In genomic region chr11:94149509-94150259, GRCm38 (mm10) we compare ENCODE assay signal across 8 mouse cellular contexts.
A peak's percentile ranks its signal among the peaks of the same experiment; 100 is the strongest.
DNase-seq lines count a peak whose midpoint lies in the region; ATAC-seq and TF ChIP-seq lines count a peak whose summit lies in the region.

No protein-coding gene starts in this region.

- no peak for TF ChIP-seq CTCF in forebrain, postnatal 0 days (IDR thresholded peaks at IDR 0.05; ENCODE audit: low read depth)

- H3K9ac ChIP-seq in kidney, embryonic 14.5 days (ENCODE audit: low read depth, low read length) = peak overlapping the region; percentile 60; the same call in 1 of the 2 replicates
- peak overlapping the region; percentile 73 for H3K9ac ChIP-seq in forebrain, postnatal 0 days
- peak overlapping the region; percentile 68 for H3K9ac ChIP-seq in kidney, embryonic 16.5 days (replicated peaks; ENCODE audit: low read length)

- peaks cover 13% of the 10 kb centered on the region for H3K4me1 ChIP-seq in kidney, embryonic 14.5 days (ENCODE audit: control insufficient read depth, insufficient read depth, low read length)
- H3K4me1 ChIP-seq in forebrain, postnatal 0 days (ENCODE audit: insufficient read depth) = peaks cover 21% of the 10 kb centered on the region
- peaks cover 21% of the 10 kb centered on the region for H3K4me1 ChIP-seq in kidney, embryonic 16.5 days (ENCODE audit: insufficient read depth, low read length)
- H3K4me1 ChIP-seq in megakaryocyte, embryonic 14.5 days = peaks cover 27% of the 10 kb centered on the region

- peak overlapping the region; percentile 82 for H3K4me2 ChIP-seq in kidney, embryonic 14.5 days (replicated peaks; ENCODE audit: low read depth, low read length)
- H3K4me2 ChIP-seq in forebrain, postnatal 0 days (ENCODE audit: low read depth) = peak overlapping the region; percentile 75
- H3K4me2 ChIP-seq in kidney, embryonic 16.5 days (replicated peaks; ENCODE audit: low read depth, low read length) = peak overlapping the region; percentile 94

- DNase-seq in kidney, adult 18-20 months = no peak
- no peak for DNase-seq in forebrain, postnatal 0 days
- DNase-seq in thymus, postnatal 10 days (ENCODE audit: low spot score in 2 of 2) = no peak

- H3K27me3 ChIP-seq in kidney, embryonic 14.5 days (ENCODE audit: control insufficient read depth, insufficient read depth, low read length) = peaks cover 4% of the 10 kb centered on the region; the same call in 1 of the 2 replicates
- no peaks in the 10 kb centered on the region for H3K27me3 ChIP-seq in forebrain, postnatal 0 days (ENCODE audit: insufficient read depth, low read length)
- H3K27me3 ChIP-seq in kidney, embryonic 16.5 days (ENCODE audit: insufficient read depth, low read length) = peaks cover 7% of the 10 kb centered on the region; the same call in 1 of the 2 replicates
- H3K27me3 ChIP-seq in megakaryocyte, embryonic 14.5 days (replicated peaks) = peaks cover 88% of the 10 kb centered on the region

- WGBS in kidney, embryonic 14.5 days = 23% methylated on average over 16 of the region's 16 CpGs
- WGBS in forebrain, postnatal 0 days = 25% methylated on average over 16 of the region's 16 CpGs
- WGBS in kidney, embryonic 16.5 days = 24% methylated on average over 16 of the region's 16 CpGs

- no peak for ATAC-seq in kidney, embryonic 14.5 days (ENCODE audit: low FRiP score, low TSS enrichment)
- peak; percentile 29; the same call in 1 of the 2 replicates for ATAC-seq in cerebellum, adult (ENCODE audit: insufficient number of reproducible peaks, low FRiP score, low TSS enrichment)
- ATAC-seq in forebrain, postnatal 0 days = peak; percentile 50
- no peak for ATAC-seq in kidney, embryonic 16.5 days (ENCODE audit: low FRiP score, low TSS enrichment)
- no peak for ATAC-seq in activated CD4-positive, CD25-positive, alpha-beta regulatory T cell, adult 4 months

- H3K27ac ChIP-seq in kidney, embryonic 14.5 days (ENCODE audit: low read depth, low read length) = no peak overlapping the region
- H3K27ac ChIP-seq in forebrain, postnatal 0 days (ENCODE audit: low read depth, low read length) = peak overlapping the region; percentile 96
- no peak overlapping the region for H3K27ac ChIP-seq in kidney, embryonic 16.5 days (ENCODE audit: low read length)

- H3K9me3 ChIP-seq in kidney, embryonic 14.5 days (ENCODE audit: control insufficient read depth, low read length) = no peaks in the 10 kb centered on the region
- H3K9me3 ChIP-seq in forebrain, postnatal 0 days (ENCODE audit: low read length) = no peaks in the 10 kb centered on the region
- no peaks in the 10 kb centered on the region for H3K9me3 ChIP-seq in kidney, embryonic 16.5 days (ENCODE audit: low read length)
- H3K9me3 ChIP-seq in megakaryocyte, embryonic 14.5 days = no peaks in the 10 kb centered on the region

- H3K36me3 ChIP-seq in kidney, embryonic 14.5 days (ENCODE audit: control insufficient read depth, insufficient read depth, low read length) = no peaks in the 10 kb centered on the region
- no peaks in the 10 kb centered on the region for H3K36me3 ChIP-seq in forebrain, postnatal 0 days (ENCODE audit: insufficient read depth)
- H3K36me3 ChIP-seq in kidney, embryonic 16.5 days (ENCODE audit: insufficient read depth, low read length) = no peaks in the 10 kb centered on the region
- H3K36me3 ChIP-seq in megakaryocyte, embryonic 14.5 days (replicated peaks; ENCODE audit: low read length) = no peaks in the 10 kb centered on the region

- H3K4me3 ChIP-seq in kidney, embryonic 14.5 days (ENCODE audit: low read length) = peak overlapping the region; percentile 47
- peak overlapping the region; percentile 42 for H3K4me3 ChIP-seq in forebrain, postnatal 0 days (ENCODE audit: low read depth, low read length)
- H3K4me3 ChIP-seq in kidney, embryonic 16.5 days (ENCODE audit: low read length) = peak overlapping the region; percentile 55
- peak overlapping the region; percentile 89 for H3K4me3 ChIP-seq in megakaryocyte, embryonic 14.5 days (replicated peaks)

Comparison
In these comparisons a context has a peak if more than half of its experiments do, and no peak if none do; other contexts are left out.
1. ATAC-seq: peak in cerebellum, adult (single experiment) and forebrain, postnatal 0 days (single experiment); none in kidney, embryonic 14.5 days (single experiment), kidney, embryonic 16.5 days (single experiment) and activated CD4-positive, CD25-positive, alpha-beta regulatory T cell, adult 4 months (single experiment).
2. Peak in every context shown above with its lines, with median percentiles within 50 percentile points of each other: H3K4me2 ChIP-seq, H3K4me3 ChIP-seq and H3K9ac ChIP-seq.